Mouse (Mus musculus): ENCODE data around the gene Gm45234. TPM values are rescaled to one million over a fixed set of nuclear protein-coding genes. Genes with fewer than 3 reads are reported as not detected.

Gene Gm45234
- polyA plus RNA-seq, 1 experiment from 2014 or later = not detected

DNA sequence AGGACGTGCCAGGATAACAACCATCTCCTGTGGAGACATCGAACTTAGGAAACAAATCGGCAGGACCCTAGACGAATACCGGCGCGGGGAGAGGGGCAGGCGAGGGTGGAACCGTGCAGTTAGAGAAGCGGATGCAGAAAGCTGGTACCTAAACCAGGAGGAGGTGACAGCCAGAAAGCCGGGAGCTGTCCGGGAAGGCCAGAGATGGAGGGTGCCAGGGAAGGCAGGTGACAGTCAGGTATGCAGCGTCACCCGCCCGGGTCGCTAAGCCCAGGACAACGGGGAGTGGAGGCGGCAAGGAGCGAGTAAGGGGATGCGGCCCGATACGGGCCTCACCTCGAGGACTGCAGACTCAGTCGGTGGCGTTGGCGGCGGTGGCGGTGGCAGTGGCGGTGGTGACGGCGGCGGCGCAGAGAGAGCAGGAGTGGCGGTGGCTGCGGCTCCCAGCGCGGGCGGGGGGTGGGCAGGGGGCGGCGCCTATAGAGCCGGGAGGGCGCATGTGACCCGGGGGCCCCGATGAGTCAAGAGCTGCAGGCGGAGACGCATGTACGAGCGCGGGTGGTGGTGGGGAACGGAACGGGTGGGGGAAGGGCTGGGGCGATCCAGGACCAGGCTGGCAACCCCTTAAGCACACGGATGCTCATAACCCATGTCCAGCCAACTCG is 13.4 kb upstream of the Gm45234 start, which contains the start of gene Eno2:
Gene Eno2, minus strand, starts transcription at position 573 of the 665 bp plus-strand sequence.
- Histone ChIP-seq H3K27ac (ENCODE audit: low read depth, low read length) (no peak within 1 kb of the TSS), H3K9ac (ENCODE audit: low read depth, low read length) (peak within 1 kb of the TSS; percentile 58; the same call in 1 of the 2 replicates), H3K4me3 (ENCODE audit: low read length) (peak within 1 kb of the TSS; percentile 50), H3K9me3 (ENCODE audit: control insufficient read depth, low read length) (no peaks in the 10 kb centered on the region), H3K4me1 (ENCODE audit: control insufficient read depth, insufficient read depth, low read length) (peaks cover 26% of the 10 kb centered on the region), H3K4me2 (replicated peaks; ENCODE audit: low read depth, low read length) (peak within 1 kb of the TSS; percentile 94), H3K27me3 (ENCODE audit: control insufficient read depth, insufficient read depth, low read length) (no peaks in the 10 kb centered on the region), H3K36me3 (ENCODE audit: control insufficient read depth, insufficient read depth, low read length) (no peaks in the 10 kb centered on the region)
- ATAC-seq (ENCODE audit: low FRiP score, low TSS enrichment) = peak; percentile 66
- under 1% methylated on average over 45 of the region's 54 CpGs for WGBS

- H3K27ac ChIP-seq (ENCODE audit: low read depth, low read length) = no peak overlapping the region
These were observed 12.9 kb upstream of the Gm45234 start for GRCm38 (mm10) chr6:124768704-124769044.

DNA sequence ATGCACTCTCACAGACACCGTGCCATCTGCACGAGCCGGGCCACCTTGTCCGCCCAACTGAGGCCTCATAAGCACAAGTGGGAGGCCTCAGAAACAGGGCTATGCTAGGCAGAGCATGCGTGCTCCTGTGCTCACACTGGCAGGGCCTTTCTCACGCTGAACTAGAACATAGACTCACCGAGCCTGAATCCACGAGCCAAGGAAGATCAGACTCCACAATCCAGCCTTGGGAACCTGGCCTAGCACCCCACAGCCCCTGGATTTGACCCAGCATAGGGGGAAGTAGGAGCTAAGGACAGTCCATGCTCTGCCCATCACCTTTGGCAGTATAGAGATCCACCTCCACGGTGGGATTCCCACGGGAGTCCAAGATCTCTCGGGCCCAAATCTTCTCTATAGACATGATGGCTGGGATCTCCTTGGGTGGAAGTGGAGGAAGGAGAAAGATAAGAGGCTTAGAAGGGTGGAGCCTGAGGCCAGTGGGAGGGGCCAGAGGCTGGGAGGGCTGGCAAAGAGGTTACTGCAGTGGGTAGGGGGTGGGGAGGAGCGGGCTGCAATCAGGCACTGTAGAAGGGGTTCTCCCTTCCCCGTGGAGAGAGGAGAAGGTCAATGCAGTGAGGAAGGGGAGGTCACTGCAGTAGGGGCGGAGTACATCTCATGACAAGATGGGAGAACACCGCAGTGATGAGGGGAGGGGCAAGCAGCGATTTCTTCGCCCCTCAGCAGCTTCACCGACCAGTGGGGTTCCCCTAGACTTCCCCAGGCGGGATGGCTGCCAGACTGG is 12.3 kb upstream of the Gm45234 start:
- peak overlapping the region; percentile 94 for H3K4me2 ChIP-seq (replicated peaks; ENCODE audit: low read depth, low read length)
- peak overlapping the region; percentile 58 for H3K9ac ChIP-seq (ENCODE audit: low read depth, low read length)
- H3K4me1 ChIP-seq (ENCODE audit: control insufficient read depth, insufficient read depth, low read length) = peaks cover 26% of the 10 kb centered on the region
- peak overlapping the region; percentile 25; the same call in 1 of the 2 replicates for H3K27ac ChIP-seq (ENCODE audit: low read depth, low read length)
- no peaks in the 10 kb centered on the region for H3K36me3 ChIP-seq (ENCODE audit: control insufficient read depth, insufficient read depth, low read length)
- 24% methylated on average over 18 of the region's 19 CpGs for WGBS
- peak; percentile 56 for ATAC-seq (ENCODE audit: low FRiP score, low TSS enrichment)
- H3K4me3 ChIP-seq (ENCODE audit: low read length) = peak overlapping the region; percentile 50
- H3K27me3 ChIP-seq (ENCODE audit: control insufficient read depth, insufficient read depth, low read length) = no peaks in the 10 kb centered on the region
- no peaks in the 10 kb centered on the region for H3K9me3 ChIP-seq (ENCODE audit: control insufficient read depth, low read length)

More at GRCm38 (mm10) chr6:124768704-124769044, 12.9 kb upstream of the Gm45234 start:
- 4% methylated on average over 9 of the region's 9 CpGs for WGBS
- peaks cover 26% of the 10 kb centered on the region for H3K4me1 ChIP-seq (ENCODE audit: control insufficient read depth, insufficient read depth, low read length)
- H3K9me3 ChIP-seq (ENCODE audit: control insufficient read depth, low read length) = no peaks in the 10 kb centered on the region
- no peaks in the 10 kb centered on the region for H3K36me3 ChIP-seq (ENCODE audit: control insufficient read depth, insufficient read depth, low read length)
- ATAC-seq (ENCODE audit: low FRiP score, low TSS enrichment) = peak; percentile 13; the same call in 1 of the 2 replicates
- H3K27me3 ChIP-seq (ENCODE audit: control insufficient read depth, insufficient read depth, low read length) = no peaks in the 10 kb centered on the region
- H3K4me2 ChIP-seq (replicated peaks; ENCODE audit: low read depth, low read length) = peak overlapping the region; percentile 94
- peak overlapping the region; percentile 50 for H3K4me3 ChIP-seq (ENCODE audit: low read length)
- H3K9ac ChIP-seq (ENCODE audit: low read depth, low read length) = peak overlapping the region; percentile 58; the same call in 1 of the 2 replicates

DNA sequence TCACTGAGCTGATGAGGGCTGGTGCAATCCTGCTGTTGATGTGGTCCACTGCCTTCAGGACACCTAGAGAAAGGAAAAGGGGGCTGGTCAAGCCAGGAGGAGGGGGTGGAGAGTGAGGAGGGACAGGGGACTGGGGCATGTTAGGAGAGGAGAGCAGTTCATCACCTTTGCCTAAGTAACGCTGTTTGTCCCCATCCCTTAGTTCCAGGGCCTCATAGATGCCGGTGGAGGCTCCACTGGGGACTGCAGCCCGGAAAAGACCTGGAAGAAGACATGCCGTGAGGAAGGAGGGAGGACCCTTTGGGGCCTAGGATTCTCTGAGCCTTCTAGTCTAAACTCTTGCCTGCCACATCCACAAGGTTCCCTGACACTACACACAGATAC is 11.7 kb upstream of the Gm45234 start:
- H3K27me3 ChIP-seq (ENCODE audit: control insufficient read depth, insufficient read depth, low read length) = no peaks in the 10 kb centered on the region
- peaks cover 26% of the 10 kb centered on the region for H3K4me1 ChIP-seq (ENCODE audit: control insufficient read depth, insufficient read depth, low read length)
- WGBS = 32% methylated on average over 4 of the region's 4 CpGs
- H3K27ac ChIP-seq (ENCODE audit: low read depth, low read length) = peak overlapping the region; percentile 25; the same call in 1 of the 2 replicates
- no peaks in the 10 kb centered on the region for H3K36me3 ChIP-seq (ENCODE audit: control insufficient read depth, insufficient read depth, low read length)
- peak overlapping the region; percentile 94 for H3K4me2 ChIP-seq (replicated peaks; ENCODE audit: low read depth, low read length)
- ATAC-seq (ENCODE audit: low FRiP score, low TSS enrichment) = no peak
- no peaks in the 10 kb centered on the region for H3K9me3 ChIP-seq (ENCODE audit: control insufficient read depth, low read length)
- peak overlapping the region; percentile 28; the same call in 1 of the 2 replicates for H3K9ac ChIP-seq (ENCODE audit: low read depth, low read length)
- peak overlapping the region; percentile 10; the same call in 1 of the 2 replicates for H3K4me3 ChIP-seq (ENCODE audit: low read length)

- H3K4me1 ChIP-seq (ENCODE audit: control insufficient read depth, insufficient read depth, low read length) = peaks cover 26% of the 10 kb centered on the region
- no peaks in the 10 kb centered on the region for H3K27me3 ChIP-seq (ENCODE audit: control insufficient read depth, insufficient read depth, low read length)
- 90% methylated on average over 7 of the region's 7 CpGs for WGBS
- no peak for ATAC-seq (ENCODE audit: low FRiP score, low TSS enrichment)
- no peak overlapping the region for H3K9ac ChIP-seq (ENCODE audit: low read depth, low read length)
- H3K36me3 ChIP-seq (ENCODE audit: control insufficient read depth, insufficient read depth, low read length) = no peaks in the 10 kb centered on the region
- no peaks in the 10 kb centered on the region for H3K9me3 ChIP-seq (ENCODE audit: control insufficient read depth, low read length)
- H3K4me2 ChIP-seq (replicated peaks; ENCODE audit: low read depth, low read length) = no peak overlapping the region
- H3K27ac ChIP-seq (ENCODE audit: low read depth, low read length) = no peak overlapping the region
- H3K4me3 ChIP-seq (ENCODE audit: low read length) = no peak overlapping the region
These were observed 10.1 kb upstream of the Gm45234 start for GRCm38 (mm10) chr6:124765951-124766350.

DNA sequence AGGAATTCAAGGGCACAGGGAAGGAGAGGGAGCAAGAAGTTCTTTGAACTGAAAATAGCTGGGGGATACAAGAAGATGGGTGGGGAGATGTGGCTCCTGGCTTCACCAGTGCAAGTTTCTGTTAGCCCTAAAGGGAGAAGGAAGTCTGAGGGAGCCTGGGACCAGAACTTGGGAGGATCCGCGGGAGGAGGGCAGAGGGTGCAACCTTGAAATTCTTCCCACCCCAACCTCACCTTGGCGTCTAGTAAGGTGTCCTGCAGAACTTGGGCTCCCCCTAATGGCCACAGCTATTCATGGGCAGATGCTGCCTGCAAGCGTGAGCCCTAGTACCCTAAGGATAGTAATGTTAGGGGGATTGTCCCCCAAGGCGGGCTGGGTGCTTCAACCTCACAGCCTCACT is 3.4 kb upstream of the Gm45234 start:
- H3K36me3 ChIP-seq (ENCODE audit: control insufficient read depth, insufficient read depth, low read length) = no peaks in the 10 kb centered on the region
- H3K4me2 ChIP-seq (replicated peaks; ENCODE audit: low read depth, low read length) = peak overlapping the region; percentile 70
- H3K9ac ChIP-seq (ENCODE audit: low read depth, low read length) = peak overlapping the region; percentile 38; the same call in 1 of the 2 replicates
- peaks cover 35% of the 10 kb centered on the region for H3K4me1 ChIP-seq (ENCODE audit: control insufficient read depth, insufficient read depth, low read length)
- WGBS = 3% methylated on average over 5 of the region's 5 CpGs
- peak; percentile 8; the same call in 1 of the 2 replicates for ATAC-seq (ENCODE audit: low FRiP score, low TSS enrichment)
- H3K9me3 ChIP-seq (ENCODE audit: control insufficient read depth, low read length) = no peaks in the 10 kb centered on the region
- peak overlapping the region; percentile 11; the same call in 1 of the 2 replicates for H3K4me3 ChIP-seq (ENCODE audit: low read length)
- peak overlapping the region; percentile 98 for H3K27ac ChIP-seq (ENCODE audit: low read depth, low read length)
- no peaks in the 10 kb centered on the region for H3K27me3 ChIP-seq (ENCODE audit: control insufficient read depth, insufficient read depth, low read length)

- no peak for ATAC-seq (ENCODE audit: low FRiP score, low TSS enrichment)
- Histone ChIP-seq H3K27ac (ENCODE audit: low read depth, low read length) (peak overlapping the region; percentile 98), H3K36me3 (ENCODE audit: control insufficient read depth, insufficient read depth, low read length) (no peaks in the 10 kb centered on the region), H3K4me2 (replicated peaks; ENCODE audit: low read depth, low read length) (peak overlapping the region; percentile 70), H3K4me1 (ENCODE audit: control insufficient read depth, insufficient read depth, low read length) (peaks cover 38% of the 10 kb centered on the region), H3K9me3 (ENCODE audit: control insufficient read depth, low read length) (no peaks in the 10 kb centered on the region), H3K4me3 (ENCODE audit: low read length) (peak overlapping the region; percentile 11; the same call in 1 of the 2 replicates), H3K9ac (ENCODE audit: low read depth, low read length) (peak overlapping the region; percentile 38; the same call in 1 of the 2 replicates), H3K27me3 (ENCODE audit: control insufficient read depth, insufficient read depth, low read length) (no peaks in the 10 kb centered on the region)
- WGBS = 58% methylated on average over 2 of the region's 2 CpGs
These were observed 3.0 kb upstream of the Gm45234 start for GRCm38 (mm10) chr6:124758849-124759232.

DNA sequence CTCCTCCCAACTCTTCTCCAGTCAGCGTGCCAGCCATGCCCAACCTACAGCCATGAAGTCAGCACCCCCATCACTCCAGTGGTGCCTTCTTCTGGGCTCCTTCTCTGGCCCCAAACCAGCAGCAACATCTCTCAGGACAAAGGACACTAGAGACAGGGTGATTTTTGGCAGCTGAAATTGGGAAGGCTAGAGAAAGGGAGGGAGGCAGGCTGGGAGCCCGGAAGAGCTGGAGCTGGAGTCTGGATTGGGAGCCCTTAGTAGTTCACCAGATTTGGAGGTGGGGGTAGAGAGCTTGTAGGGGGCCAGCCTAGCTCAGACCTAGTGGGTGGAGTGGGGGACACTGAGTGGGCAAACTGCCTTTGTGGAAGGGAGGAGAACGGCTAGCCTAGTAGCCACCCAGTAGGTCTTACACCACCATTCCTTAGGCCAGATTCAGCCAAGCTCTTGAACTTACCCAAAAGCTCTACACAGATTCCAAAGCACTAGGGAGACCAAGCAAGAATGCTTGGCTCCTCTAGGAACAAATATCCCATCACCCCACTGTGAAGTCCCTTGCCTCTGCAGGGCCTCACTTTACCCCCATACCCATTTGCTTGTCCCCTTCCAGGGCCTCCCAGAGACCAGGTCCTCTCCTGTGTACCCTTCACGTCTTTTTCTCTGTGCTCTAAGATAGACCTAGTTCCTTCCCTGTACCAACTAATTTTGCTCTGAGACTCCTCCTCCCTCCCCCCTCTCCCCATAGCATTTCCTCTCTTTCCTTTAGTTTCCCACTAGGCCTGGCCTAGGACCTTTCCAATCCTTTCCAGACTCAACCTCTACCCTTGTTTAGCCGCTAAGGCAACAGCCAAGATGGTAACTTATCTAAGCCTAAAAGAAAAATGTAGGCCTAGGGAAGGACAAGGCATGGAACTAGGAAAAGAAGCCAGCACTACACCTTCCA is 2.4 kb upstream of the Gm45234 start:
- ATAC-seq (ENCODE audit: low FRiP score, low TSS enrichment) = peak; percentile 5; the same call in 1 of the 2 replicates
- H3K4me2 ChIP-seq (replicated peaks; ENCODE audit: low read depth, low read length) = peak overlapping the region; percentile 70

More for the DNA sequence above, 2.4 kb upstream of the Gm45234 start:
- 37% methylated on average over 5 of the region's 5 CpGs for WGBS
- Histone ChIP-seq H3K27me3 (ENCODE audit: control insufficient read depth, insufficient read depth, low read length) (no peaks in the 10 kb centered on the region), H3K9me3 (ENCODE audit: control insufficient read depth, low read length) (no peaks in the 10 kb centered on the region), H3K36me3 (ENCODE audit: control insufficient read depth, insufficient read depth, low read length) (no peaks in the 10 kb centered on the region), H3K9ac (ENCODE audit: low read depth, low read length) (peak overlapping the region; percentile 97; the same call in 1 of the 2 replicates), H3K4me3 (ENCODE audit: low read length) (peak overlapping the region; percentile 88), H3K27ac (ENCODE audit: low read depth, low read length) (peak overlapping the region; percentile 98), H3K4me1 (ENCODE audit: control insufficient read depth, insufficient read depth, low read length) (peaks cover 43% of the 10 kb centered on the region)
